Mouse (Mus musculus) forelimb bud, embryonic 11.5 days (tissue): Measurements from ENCODE around the gene Olfr324.

Source experiments
- DNase-seq: peaks from one replicate; pipeline ENCODE4 v3.0.0-alpha.2; 2012; ENCODE audit warnings: low read depth, low spot score

Gene Olfr324

GRCm38 (mm10) chr11:58594814-58595213 is at the start of gene Olfr324:
TSS of gene Olfr324 (plus strand) at chr11:58595114.
- DNase-seq, result no peak

- DNase-seq, result no peak
Observed at GRCm38 (mm10) chr11:58546322-58546721, 48.6 kb upstream of the Olfr324 start, which contains the start of gene Olfr329-ps. TSS of gene Olfr329-ps (minus strand) at chr11:58546422.

DNA sequence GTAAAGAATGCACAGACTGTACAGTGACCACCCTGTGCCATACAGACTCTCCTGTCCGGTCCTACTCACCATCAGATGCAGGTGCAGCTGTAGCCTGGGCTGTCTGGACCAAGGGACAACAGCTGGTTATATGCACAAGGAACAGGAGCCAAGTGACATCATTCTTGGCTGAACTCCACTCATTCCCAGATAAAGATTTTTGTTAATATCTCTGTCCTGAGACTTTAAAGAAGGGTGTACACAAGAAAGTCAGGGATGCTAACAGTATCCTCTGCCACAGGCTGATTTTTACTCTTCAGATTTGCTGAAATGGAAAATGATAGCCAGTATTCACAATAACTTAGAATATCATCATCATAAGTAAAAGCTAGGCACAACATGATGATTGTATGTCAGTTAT is 39.4 kb upstream of the Olfr324 start, which contains the start of gene Olfr328:
TSS of gene Olfr328 (minus strand) at position 101 of the 400 bp plus-strand sequence.
- no peak for DNase-seq

- DNase-seq, result no peak
Observed at GRCm38 (mm10) chr11:58570405-58570804, 24.5 kb upstream of the Olfr324 start, which contains the start of gene Olfr224. TSS of gene Olfr224 (minus strand) at chr11:58570553.

- DNase-seq, result no peak
Observed at GRCm38 (mm10) chr11:58577430-58577829, 17.5 kb upstream of the Olfr324 start, which contains the start of gene Olfr325. TSS of gene Olfr325 (plus strand) at chr11:58577730.

GRCm38 (mm10) chr11:58578636-58579035 is 16.3 kb upstream of the Olfr324 start:
- DNase-seq, result no peak

DNA sequence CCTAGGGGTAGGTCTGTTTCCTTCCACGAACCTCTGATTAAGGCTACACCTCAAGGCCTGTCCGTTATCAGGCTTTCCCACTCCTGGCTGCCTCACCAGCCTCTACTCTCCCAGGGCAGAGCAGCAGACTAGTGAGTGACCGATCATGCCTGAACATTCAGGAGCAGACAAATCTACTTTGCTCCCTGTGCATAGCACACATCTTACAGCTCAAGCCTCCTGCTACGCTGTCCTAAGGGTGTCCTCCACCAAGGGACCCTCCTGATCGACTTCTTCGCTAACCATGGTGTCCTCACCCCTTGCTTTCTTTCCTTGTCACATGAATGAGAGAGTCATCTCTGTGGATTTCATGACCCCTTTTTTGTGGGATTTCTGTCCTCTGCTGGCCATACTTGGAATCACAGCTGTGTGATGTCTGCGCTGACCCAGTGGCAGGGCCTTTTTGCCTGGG is 7.0 kb upstream of the Olfr324 start:
- DNase-seq, result peak; percentile 69

DNA sequence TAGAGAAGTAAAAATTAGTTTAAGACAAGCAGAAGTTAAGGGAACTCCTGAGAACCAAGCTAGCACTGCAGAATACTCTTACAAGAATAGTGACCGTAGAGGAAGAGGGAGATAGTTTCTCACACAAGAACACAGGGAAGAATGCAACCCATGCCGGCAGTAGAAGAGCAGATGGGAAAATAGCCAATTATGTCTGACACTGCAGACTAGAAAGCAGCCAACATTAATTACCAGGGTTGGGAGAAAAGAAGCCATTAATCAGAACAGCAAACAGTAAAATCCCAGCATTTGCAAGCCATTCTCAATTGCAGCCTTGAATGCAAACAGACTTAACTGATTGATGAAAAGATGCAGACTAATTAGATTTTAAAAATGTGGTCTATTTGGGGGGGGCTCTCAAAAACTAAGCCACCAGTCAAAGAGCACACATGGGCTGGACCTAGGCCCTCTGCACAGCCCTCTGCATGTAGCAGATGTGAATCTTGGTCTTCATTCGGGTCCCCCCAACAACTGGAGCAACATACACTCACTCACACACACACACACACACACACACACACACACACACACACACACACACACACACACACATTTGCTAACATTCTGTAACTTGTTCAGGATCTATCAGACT is 6.2 kb upstream of the Olfr324 start:
- DNase-seq, result no peak

GRCm38 (mm10) chr11:58597837-58598236 is 2.9 kb downstream of the Olfr324 start:
- DNase-seq, result no peak

GRCm38 (mm10) chr11:58602062-58602461 is 7.1 kb downstream of the Olfr324 start:
- no peak for DNase-seq

GRCm38 (mm10) chr11:58602800-58603560 is 8.1 kb downstream of the Olfr324 start:
- no peak for DNase-seq

GRCm38 (mm10) chr11:58604688-58605087 is 9.8 kb downstream of the Olfr324 start:
- no peak for DNase-seq

DNA sequence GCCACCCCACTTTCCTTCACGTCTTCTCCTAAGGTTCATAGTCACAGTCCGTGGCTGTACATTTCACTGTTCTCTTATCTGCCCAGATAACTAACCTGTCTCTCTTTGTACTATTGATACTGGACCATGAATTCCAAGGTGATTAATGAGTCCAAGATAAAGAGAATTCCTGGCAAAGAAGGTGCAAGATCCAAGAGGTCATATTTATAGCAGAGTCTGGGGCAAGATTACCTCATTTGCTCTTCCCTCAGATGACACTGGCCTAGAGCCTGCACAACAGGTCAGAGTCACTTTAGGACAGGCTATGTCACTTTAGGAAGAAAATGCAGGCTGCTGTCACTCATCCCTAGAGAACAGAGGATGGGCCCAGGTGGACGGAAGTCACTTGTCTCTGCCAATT is 10.3 kb downstream of the Olfr324 start:
- DNase-seq, result no peak

DNA sequence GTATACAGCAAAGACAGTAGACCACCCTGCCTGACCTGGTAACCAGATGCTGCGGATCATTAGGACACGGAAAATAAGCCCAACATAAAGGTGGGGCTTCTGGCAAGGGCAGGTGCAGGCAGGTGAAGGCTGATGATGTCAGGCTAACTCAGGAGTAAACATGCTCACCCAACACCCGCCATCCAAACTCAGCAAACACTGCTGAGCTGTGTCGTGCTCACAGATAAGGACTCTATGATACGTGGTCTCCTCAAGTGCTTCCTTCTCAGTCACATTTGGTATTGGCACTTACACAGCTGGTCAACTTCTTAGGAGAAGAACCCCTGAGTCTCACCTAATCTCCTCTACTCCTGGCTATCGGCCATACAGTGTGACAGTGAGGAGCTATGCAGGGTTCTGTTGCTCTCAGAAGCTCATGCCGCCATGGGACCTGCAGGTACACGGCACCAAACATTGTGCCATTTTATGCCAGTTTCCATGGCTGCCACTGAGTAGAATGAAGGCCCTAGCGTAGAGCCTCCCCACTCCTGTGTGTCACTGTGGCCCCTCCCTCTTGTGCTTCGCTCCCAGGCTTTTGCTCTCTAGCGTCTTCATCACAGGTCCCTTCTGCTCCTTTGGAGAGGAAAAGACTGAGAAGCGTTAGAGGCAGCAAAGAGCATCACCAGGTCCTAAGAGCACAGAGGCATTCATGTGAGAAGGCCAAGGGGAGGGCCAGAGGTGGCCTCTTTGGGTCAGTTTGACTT is 11.4 kb downstream of the Olfr324 start:
- DNase-seq, result no peak

DNA sequence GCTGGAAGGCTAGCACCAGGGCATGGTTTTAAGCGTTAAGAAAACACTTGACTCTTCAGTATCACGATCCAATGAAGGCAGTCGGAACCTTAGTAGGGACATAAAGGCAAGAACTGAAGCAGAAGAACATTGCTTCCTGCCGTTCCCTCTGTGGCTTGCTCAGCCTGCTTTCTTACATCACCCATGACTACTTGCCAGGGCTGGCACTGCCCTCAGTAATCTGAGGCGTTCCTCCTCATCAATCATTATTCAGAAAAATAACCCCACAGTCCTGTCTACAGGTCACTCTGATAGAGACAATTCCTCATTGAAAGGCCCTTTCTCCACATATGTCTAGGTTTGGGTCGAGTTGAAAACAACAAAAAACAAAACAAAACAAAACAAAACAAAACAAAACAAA is 12.1 kb downstream of the Olfr324 start:
- DNase-seq, result no peak

- no peak for DNase-seq
Observed at GRCm38 (mm10) chr11:58613359-58613758, 18.4 kb downstream of the Olfr324 start.

DNA sequence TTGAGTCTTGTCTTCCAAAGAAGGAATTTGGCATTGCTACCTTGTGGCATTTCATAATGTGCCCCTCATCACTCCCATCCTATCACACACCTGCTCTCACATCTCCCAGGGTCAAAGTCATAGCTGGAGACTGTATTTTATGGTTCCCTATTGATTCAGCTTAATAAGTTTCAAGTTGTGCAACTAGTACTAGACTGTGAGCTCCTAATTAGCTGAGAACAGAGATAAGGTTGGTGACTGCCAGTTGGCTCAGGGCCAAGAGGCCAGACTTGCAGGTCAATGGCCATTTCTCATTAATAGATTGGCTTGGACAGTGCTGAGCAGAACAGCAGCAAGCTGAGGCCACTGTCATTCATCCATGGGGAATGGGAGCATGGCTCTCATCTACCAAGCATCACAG is 19.6 kb downstream of the Olfr324 start:
- no peak for DNase-seq

DNA sequence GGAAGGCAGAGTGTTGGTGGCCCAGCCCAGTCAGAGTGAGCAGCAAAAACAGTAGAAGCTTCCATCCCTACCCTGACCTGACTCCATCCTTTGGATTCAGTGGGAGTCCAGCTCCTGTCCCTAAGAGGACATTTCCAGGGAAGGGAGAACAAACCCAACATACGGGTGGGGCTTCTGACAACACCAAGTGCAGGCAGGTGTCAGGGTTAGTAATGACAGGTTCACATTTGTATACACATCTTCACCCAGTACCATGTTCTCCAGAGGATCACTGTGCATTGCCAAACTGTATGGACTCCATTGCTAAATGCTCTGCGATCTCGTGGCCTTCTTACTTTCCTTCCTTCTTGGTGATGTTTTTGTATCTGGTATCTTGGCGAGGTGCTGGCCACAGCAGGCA is 21.1 kb downstream of the Olfr324 start, which contains the start of gene 2210407C18Rik:
TSS of gene 2210407C18Rik (minus strand) at position 101 of the 400 bp plus-strand sequence.
- no peak for DNase-seq

GRCm38 (mm10) chr11:58618369-58618768 is 23.5 kb downstream of the Olfr324 start:
- no peak for DNase-seq

- no peak for DNase-seq
Observed at GRCm38 (mm10) chr11:58618793-58619192, 23.9 kb downstream of the Olfr324 start.

DNA sequence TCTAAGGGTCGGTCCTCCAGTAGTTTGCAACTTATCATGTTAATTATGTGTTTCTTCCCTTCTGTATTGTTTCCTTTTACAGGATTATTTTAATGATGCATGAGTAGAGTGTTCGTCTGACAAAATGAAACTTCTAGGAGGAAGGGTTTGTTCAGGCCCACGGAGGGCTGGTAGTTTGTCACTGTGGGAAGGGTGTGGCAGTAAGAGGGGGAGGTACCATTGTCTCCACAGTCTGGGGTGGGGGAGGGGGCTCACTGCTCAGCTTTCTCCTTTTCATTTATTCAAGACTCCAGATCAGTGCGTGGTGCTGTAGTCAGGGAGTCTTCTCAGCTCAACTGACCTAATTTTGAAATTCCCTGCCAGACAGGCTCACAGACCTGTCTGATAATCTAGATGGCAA is 31.2 kb downstream of the Olfr324 start:
- no peak for DNase-seq

DNA sequence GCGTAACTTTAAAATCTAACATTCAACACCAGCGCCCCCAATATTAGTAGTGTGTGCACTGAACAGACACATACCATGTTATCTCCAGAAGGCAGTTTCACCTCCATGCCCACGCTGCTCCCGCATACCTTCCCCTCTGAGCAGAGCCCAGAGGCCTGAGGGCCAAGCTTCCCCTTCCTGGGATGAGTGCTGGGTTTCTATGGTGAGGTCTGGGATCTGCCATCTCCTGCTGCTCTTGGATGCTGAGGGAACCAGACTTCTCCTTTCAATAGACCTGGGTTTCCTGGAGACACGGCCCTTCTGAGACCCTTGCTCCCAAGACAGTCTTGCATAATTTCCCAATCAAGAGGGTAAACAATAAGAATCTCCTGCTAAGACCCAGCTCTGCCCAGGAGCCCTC is 35.5 kb downstream of the Olfr324 start, which contains the start of gene Olfr323:
TSS of gene Olfr323 (minus strand) at position 101 of the 400 bp plus-strand sequence.
- no peak for DNase-seq
